Mouse (Mus musculus): ENCODE data around the gene Luzp1.

Luzp1 gene

GRCm38 (mm10) chr4:136462086-136462838 is 7.3 kb upstream of the Luzp1 start, which contains the start of gene 6030445D17Rik:
Gene 6030445D17Rik, plus strand, starts transcription at chr4:136462250.
- DNase-seq (ENCODE audit: low read depth): peak; percentile 35

DNA sequence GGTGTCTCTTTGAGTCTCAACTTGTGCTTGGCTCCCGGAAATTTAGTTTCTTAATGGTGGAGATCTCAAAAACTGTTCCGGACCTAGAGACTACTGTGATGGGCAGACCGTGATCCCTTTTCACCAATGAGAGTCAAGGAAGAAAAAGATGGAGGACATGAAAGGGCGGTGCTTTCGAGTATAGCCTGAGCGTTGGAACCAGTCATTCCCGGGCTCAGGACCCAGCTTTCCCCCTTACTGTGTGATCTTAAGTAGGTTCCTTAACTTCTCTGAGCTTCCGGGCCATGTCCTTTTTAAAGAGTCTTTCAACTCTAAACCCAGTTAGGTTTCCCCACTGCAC is 6.8 kb upstream of the Luzp1 start:
- peak; percentile 37 for DNase-seq (ENCODE audit: low read depth)

GRCm38 (mm10) chr4:136463436-136463835 is 6.1 kb upstream of the Luzp1 start:
- no peak for DNase-seq (ENCODE audit: low read depth)

DNA sequence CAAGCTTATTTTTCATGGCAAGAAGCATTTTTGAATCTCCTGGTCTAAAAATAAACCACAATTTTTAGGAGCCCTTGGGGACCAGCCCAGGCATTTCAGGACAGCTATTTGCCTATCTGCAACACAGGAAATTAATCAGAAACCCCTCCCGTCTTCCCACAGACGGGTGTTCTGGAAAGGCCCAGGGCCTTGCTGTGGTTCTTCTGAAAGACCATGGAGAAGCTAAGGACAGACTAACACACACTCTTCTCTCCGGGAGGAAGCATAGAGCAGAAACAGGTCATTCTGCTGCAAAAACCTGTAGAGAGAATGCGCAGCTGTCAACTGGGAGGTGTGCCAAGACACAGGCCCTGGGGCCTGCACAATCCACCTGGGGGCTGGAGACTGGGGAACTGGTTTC is 3.3 kb upstream of the Luzp1 start:
- DNase-seq (ENCODE audit: low read depth): peak; percentile 29

DNA sequence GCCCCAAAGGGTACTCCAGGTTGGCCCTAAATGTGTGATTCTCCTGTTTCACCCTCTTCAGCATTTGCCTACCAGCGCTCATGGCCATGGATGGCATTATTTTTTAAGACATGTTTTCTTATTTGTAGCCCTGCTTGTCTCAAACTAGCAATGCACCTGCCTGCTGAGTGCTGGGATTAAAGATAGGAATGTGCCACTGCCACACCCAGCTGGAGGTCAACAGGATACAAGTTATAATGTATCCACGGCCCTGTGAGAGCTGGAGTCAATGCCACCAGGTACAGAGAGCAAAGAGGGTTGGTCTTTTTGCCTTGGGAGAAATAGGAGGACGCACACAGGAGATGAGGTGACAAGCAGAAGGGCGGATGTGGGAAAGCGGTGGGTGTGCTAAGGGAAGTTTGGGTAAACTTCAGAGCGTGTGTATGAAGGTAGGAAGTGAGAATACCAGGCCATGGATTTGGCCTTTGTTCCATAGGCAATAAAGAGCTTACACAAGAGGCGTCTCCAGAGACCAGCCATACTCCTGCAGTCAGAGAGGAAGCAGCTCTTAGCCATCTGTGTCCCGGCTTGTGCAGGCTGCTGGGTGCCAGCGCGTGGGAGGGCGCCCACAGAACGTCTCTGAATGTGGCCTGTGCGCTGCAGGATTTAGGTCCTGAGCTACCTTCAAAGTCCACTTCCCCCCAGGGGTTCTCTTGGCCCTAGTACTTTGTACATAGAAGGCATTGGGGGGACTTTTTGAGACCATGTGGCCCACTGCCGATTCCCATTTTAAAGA is 821 bp upstream of the Luzp1 start:
- no peak for DNase-seq (ENCODE audit: low read depth)

GRCm38 (mm10) chr4:136469941-136470346 is 383 bp downstream of the Luzp1 start:
- DNase-seq (ENCODE audit: low read depth): no peak

DNA sequence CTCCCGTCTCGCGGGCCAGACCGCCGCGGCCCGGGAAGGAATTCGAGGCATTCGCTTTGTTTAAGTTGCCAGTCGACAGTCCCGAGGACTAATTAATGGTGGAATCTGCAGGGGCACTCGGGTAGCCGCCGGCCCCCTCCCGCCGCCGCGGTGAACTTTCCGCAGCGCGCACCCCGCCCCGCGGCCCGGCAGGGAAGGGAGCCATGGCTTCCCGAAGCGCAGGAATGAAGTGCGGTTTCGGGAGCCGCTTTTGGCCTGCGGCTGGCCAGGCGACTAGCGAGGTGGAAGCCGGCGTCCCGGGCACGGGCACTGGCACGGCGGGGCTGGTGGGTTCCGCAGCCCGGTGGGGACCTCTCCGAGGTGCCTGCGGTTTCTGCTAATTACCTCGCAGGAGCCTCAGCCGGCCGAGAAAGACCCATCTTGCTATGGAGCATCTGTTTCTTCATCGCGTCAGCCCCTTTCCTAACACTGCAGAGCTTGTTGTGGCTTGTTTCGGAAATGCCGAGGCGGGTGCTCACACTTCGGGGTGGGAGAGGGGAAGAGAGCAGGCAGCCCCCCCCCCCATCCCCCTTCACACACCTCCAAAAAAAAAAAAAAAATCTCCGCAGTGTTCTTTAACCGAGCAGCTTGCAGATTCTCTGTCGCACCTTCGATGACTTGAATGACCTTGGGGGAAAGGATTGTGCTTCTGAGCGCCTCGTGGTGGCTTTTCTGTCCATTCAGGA is 948 bp downstream of the Luzp1 start:
- no peak for DNase-seq (ENCODE audit: low read depth)

DNA sequence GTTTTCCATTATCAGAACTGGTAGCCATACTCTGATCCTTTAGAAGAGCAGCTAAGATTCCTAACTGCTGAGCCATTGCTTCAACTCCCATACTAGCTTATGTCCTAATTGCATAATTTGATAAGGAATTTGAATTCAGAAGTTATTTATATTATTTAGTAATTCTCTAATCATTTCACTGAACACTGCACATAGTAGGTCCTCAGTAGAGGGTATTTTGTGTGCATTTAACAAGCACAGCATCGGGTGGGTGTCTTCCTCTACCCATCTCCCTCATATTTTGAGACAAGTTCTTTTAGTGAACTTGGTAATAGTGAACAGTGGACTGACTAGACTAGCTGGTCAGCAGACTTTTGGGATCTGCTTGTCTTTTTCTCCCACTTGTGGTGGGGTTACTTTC is 7.1 kb downstream of the Luzp1 start:
- DNase-seq (ENCODE audit: low read depth): no peak

DNA sequence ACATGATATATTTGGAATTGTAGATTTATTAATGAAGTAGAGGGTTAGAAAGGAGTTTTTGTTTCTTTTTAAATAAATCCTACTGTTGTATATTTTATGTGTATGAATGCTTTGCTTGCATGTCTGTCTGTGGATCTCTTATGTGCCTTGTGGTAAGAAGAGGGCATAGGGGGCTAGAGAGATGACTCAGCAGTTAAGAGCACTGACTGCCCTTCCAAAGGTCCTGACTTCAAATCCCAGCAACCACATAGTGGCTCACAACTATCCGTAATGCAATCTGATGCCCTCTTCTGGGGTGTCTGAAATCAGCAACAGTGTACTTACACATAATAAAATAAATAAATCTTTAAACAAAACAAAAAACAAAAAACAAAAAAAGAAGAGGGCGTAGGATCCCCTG is 17.0 kb downstream of the Luzp1 start:
- no peak for DNase-seq (ENCODE audit: low read depth)

- no peak for DNase-seq (ENCODE audit: low read depth)
Observed at GRCm38 (mm10) chr4:136495993-136496392, 26.4 kb downstream of the Luzp1 start.

GRCm38 (mm10) chr4:136505426-136506215 is 36.1 kb downstream of the Luzp1 start:
- peak; percentile 41 for DNase-seq (ENCODE audit: low read depth)

DNA sequence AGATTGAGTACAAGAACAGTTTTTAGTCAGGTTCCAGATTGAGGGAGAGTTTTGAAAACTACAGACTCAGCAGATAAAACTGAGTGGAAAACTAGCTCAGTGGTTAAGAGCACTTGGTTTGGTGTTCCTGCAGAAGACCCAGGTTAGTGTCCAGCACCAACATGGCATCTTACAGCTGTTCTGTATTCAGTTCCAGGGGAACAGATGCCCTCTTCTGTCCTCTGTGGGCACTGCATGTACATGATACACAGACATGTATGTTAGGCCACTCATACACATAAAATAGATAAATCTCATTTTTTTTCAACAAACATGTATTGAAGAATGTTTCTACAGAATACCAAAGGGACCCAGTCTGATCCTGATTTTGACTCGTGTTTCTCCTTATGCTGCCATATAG is 40.3 kb downstream of the Luzp1 start:
- no peak for DNase-seq (ENCODE audit: low read depth)

GRCm38 (mm10) chr4:136511708-136512107 is 42.1 kb downstream of the Luzp1 start:
- no peak for DNase-seq (ENCODE audit: low read depth)

- no peak for DNase-seq (ENCODE audit: low read depth)
Observed at GRCm38 (mm10) chr4:136512905-136513304, 43.3 kb downstream of the Luzp1 start.

- DNase-seq (ENCODE audit: low read depth): no peak
Observed at GRCm38 (mm10) chr4:136518141-136518540, 48.6 kb downstream of the Luzp1 start.

DNA sequence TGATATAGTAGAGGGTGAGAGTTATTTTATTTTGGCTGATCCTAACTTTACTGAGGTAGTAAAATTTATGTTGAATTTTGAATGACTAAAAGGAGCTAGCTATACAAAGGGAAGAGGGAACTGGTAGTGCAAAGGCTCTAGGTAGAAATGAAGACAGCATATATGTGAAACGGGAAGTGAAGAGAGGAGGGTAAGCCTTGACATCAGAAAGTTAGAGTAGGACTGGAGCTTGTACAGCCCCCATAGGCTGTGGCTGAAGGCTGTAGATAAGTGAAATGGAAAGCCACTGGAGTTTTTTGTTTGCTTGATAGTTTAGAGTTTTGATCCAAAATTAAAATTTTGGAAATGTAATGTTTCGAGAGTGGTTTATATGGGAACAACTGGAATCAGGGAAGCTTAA is 49.0 kb downstream of the Luzp1 start:
- DNase-seq (ENCODE audit: low read depth): no peak

DNA sequence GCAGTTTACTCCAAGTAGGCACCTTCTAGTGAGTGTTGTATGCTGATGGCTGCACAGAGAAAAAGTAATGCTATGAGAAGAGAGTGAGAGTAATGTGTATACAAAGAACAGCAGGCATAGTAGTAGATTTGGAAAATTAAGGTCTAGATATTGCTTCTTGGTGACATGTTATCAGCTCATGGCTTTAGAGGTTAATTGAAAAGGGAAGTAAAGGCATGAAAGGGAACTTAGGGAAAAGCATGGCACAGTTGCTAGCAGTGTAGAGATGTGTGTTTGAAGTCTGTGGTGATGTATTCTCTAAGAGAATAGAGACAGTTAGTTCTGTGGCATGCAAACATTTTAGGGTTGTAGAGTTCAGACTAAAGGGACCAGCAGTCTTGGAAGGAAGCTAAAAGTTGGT is 50.3 kb downstream of the Luzp1 start:
- DNase-seq (ENCODE audit: low read depth): no peak

DNA sequence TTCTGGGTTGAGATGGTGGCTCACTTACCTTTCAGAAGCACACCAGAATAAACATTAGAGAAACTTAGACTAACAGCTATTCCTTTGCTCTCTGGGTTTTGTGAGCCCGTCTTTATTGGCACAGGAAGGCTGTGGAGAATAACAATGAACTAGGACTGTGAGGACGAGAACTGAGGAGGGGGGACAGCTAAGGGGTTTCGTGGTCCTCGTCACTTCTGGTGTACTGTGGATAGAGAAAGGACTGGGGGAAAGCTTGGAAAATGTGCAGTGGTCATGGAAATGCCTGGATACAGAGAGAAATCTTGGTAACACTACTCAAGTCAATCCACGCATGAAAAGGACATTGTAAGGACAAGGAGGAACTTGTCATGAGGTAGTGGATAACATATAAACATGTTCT is 52.3 kb downstream of the Luzp1 start:
- DNase-seq (ENCODE audit: low read depth): no peak

DNA sequence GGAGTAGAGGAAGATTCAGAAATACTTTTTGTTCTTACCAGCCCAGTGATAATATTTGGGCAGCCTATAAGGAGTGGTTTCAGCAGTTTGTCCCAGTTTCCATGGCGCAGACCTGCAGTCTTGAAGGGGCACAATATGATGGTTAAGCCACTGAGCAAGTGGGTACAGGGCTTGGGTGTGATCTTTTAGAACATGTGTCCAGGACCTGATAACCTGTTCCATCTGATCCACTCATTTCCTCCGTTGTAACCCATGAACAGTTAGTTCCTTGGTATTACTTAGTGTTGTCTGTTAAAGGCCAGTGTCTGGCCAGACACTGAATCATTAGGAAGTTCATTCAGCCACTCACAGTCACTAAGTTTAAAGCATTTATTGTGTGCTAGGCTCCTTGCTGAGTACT is 54.7 kb downstream of the Luzp1 start:
- no peak for DNase-seq (ENCODE audit: low read depth)

DNA sequence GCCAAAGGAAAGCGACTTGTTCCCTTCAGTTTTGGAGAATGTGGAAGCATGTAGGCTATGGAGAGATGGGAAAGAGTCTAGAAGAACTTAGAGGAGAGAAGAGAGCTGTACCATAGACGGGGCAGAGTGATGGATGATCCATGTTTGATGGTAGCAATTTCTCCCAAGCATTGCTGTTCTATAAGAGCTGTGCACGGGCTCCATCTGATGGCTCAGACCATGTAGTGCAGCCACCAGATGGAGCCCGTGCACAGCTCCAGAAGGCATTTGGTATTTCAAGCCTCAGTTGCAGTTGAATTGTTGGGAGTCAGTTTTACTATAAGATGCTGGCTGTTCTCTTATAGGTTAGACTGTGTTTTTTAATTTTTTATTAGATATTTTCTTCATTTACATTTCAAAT is 56.9 kb downstream of the Luzp1 start:
- no peak for DNase-seq (ENCODE audit: low read depth)

GRCm38 (mm10) chr4:136545151-136545550 is 75.6 kb downstream of the Luzp1 start:
- DNase-seq (ENCODE audit: low read depth): no peak

Data from fibroblast of lung, adult 2 months (primary cell).